Mouse (Mus musculus) urinary bladder, adult 2 months (tissue): Measurements from ENCODE around the gene Ocrl. TPM values are rescaled to one million over a fixed set of nuclear protein-coding genes. Genes with fewer than 3 reads are reported as not detected.

Experiments
- DNase-seq: peaks from one replicate; pipeline ENCODE4 v3.0.0; 2022; ENCODE audit warnings: low spot score
- polyA plus RNA-seq: library from polyadenylated mRNA; depleted of rRNA; stranded (reverse); fragments of >200 nt; gene quantifications from 2 replicates; pipeline ENCODE4 v1.2.3, GENCODE M21; 2012; rRNA removed

Ocrl gene
- polyA plus RNA-seq, 1 experiment = 38.6 TPM

DNA sequence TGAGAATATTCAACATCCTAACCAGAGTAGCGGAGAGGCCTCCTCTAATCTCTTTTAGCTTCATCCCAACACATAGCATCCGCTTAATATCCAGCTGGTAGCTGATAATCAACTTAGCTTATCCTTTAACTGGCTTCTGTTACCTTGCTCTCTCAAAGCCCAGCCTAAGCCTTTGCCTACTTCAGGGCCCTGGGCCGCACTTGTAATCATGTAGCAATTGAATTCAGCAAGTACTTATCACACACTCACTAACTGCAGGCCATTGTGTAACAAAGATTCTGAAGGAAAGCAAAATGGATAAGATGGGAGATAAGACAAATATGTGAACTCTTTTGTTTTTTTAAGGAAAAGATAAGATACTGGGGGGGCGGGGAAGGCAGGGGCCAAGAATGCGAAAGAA, 64.9 kb downstream of the Ocrl start:
- DNase-seq = no peak

DNA sequence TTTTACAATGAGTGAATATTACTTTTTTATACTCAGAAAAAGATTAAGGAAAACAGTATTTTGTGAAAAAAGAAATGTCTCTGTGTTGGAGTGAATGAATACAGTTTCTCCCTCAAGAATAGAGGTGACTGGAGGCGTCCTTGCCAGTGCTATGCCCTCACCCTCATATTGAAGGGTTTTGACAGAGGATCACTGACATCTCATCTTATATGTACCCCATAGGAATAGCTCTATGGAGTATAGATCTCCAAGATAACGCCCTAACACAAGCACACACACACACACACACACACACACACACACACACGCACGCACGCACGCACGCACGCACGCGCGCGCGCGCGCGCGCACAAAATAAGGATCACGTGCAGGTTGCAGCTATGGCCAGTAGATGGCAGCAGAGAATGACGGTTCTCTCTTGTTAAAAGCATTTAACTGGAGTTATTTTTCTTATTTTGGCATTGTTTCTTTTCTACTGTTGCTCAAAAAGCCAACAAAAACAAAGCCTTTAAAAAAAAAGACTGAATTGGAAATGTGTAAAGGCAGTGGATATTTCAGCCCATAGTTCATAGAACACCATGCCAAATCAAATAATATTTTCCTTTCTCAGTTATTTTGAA, 72.9 kb downstream of the Ocrl start:
- no peak for DNase-seq

DNA sequence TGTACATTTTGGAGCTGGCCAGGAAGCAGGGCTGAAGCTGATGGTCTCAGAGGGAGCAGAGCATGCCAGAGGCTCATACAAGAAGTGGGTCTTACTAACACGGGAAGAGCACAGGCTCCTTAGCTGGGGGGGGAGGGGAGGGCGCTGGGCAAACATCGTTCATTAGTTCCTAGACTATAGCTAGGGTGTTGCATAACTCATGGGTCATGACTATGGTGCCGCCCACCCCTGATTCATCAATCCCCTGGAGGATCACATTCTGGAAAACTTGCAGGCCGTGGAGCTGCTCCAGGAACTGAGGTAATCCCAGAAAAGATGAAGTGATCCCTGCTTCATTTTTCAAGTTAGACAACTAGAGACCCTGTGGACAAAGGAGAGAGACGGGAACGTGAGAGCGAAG, 75.8 kb downstream of the Ocrl start:
- DNase-seq = no peak

DNA sequence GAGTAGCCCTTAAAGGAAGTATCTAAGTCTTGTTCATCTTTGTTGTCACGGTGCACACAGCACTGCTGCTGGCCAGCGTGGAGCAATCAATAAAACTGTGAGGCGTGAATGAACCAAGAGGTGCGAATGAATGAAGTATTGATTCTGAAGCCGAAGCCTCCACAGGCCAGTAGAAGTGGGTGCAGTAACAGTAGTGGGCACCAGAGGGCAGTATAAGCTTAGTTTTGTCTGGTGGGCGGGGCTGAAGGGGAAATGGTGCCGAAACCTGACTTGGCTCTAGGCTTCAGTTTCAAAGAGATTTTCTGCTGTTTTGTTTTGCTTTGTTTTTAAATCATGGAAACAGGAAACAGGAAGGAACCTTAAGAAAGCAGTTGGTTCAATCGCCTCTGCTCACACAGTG, 80.4 kb downstream of the Ocrl start:
- DNase-seq = peak; percentile 54

DNA sequence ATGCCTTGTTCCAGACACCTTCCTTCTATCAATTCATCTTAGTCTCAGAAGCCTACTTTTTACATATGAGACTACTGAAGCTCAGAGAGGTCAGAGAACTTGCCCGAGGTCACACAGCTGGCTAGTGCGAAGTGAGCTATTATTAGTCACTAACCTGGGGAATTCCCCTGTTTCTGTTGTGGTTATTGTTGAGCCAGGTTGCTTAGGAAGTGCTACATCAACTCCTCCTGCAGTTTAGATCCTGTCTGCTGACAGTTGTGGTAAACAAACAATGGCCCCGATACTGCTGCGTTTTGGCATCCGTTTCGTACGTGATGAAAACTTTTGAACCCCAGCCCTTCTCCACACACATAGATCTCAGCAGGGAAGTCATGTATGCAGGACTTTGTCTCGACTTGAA, 86.2 kb downstream of the Ocrl start:
- DNase-seq = no peak

DNA sequence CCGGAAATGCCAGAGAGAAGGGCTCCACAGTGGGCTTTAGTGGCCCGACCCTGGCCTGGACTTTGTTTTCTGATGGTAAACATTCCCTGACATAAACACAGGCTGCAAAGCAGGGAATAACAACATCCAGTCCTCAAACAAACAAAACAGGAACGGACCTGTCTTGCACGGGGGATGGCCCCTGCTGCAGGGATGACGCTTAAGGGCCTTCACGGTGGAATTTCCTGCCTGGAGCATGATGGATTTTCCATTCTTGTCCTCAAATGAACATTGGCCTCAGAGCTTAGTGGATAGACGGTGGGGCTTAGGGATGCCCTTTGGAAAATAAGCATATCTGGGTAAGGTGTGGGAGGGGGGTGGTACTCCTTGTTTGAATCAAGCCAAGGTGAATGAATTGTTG, 89.0 kb downstream of the Ocrl start:
- no peak for DNase-seq

DNA sequence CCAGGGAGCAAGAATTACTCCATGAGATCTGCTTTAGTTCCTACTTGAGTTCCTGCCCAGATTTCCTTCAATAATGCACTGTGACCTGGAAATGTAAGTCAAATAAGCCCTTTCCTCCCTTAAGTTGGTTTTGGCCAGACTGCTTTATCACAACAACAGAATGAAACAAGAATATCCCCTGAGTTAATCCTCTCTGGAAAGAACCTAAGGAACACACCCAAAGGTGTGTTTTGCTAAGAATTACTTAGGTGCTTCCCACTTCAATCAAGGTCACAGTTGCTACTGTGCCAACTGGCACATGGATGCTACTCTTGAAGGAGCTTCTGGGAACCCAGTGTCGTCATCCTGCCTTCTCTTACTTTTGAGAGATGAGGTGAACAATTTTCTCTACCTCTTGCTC, 92.6 kb downstream of the Ocrl start:
- no peak for DNase-seq

DNA sequence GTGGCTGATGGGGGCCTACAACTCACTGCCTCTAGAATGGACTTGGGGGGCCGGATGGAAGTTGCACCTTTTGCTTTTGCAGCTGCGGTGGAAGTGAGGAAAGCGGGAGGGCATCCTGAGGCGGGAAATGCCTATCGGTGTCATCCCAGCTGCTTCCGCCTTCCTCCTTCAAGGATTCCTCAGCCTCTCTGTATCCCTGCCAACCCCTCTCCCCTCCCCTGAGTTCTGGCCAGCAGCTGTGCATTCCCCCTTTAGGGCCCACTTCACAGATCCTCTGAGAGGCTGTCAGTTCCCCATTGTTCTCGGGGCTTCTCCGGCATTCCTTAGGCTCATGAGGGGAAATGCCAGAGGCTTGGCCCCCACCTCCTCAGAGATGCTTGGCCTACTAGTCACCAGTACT, 93.9 kb downstream of the Ocrl start:
- DNase-seq = no peak

DNA sequence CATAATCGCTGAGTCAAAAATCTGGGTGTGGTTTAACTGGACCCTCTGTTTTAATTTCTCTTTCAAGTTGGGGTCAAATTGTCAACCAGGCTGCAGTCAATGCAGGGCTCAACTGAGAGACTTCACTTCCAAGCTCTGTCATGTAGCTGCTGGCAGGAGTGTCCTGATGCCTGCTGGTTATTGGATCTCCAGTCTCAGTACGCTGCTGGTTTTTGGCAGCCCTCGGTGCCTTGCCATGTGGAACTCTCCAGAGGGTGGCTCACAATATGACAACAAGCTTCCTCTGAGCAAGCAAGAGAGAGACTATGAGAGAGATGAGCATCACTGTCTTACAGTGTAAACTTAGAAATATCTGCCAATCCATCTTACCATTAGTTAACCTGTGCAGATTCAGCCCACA, 99.5 kb downstream of the Ocrl start:
- no peak for DNase-seq

Other genes starting within 250 kb of the Ocrl start
- 2.0 and 2.9 TPM in 2 replicates for gene Smarca1, start 19.4 kb upstream of the Ocrl start, polyA plus RNA-seq
- gene Apln, start 122.5 kb downstream of the Ocrl start, polyA plus RNA-seq = 2.3 and 2.5 TPM in 2 replicates
- gene Xpnpep2, start 196.3 kb downstream of the Ocrl start, polyA plus RNA-seq = 2.1 and 3.0 TPM in 2 replicates
- gene Sash3, start 234.0 kb downstream of the Ocrl start, polyA plus RNA-seq = 2.9 and 3.0 TPM in 2 replicates